Mouse (Mus musculus): ENCODE results near the gene Mipol1. TPM values are rescaled to one million over a fixed set of nuclear protein-coding genes. Genes with fewer than 3 reads are reported as not detected.

The Mipol1 gene
- polyA plus RNA-seq, 1 experiment from 2014 or later = 8.7 TPM

GRCm38 (mm10) chr12:57534879-57535611 lies 304.8 kb downstream of the Mipol1 start:
- no peaks in the 10 kb centered on the region for H3K36me3 ChIP-seq (ENCODE audit: control insufficient read depth, insufficient read depth, low read length)
- H3K4me1 ChIP-seq (ENCODE audit: control insufficient read depth, insufficient read depth, low read length) = peaks cover 3% of the 10 kb centered on the region; the same call in 1 of the 2 replicates
- peak overlapping the region; percentile 36 for H3K4me2 ChIP-seq
- peaks cover 87% of the 10 kb centered on the region for H3K27me3 ChIP-seq (ENCODE audit: control insufficient read depth, insufficient read depth, low read length)
- no peak overlapping the region for H3K27ac ChIP-seq (ENCODE audit: low read depth, low read length)
- ATAC-seq (replicated peaks; ENCODE audit: insufficient number of reproducible peaks, low FRiP score, low TSS enrichment) = peak; percentile 42
- H3K4me3 ChIP-seq (ENCODE audit: low read depth, low read length) = peak overlapping the region; percentile 15; the same call in 1 of the 2 replicates
- no peaks in the 10 kb centered on the region for H3K9me3 ChIP-seq (replicated peaks; ENCODE audit: control insufficient read depth, low read length)
- WGBS (ENCODE audit: insufficient replicate concordance) = under 1% methylated on average over 39 of the region's 39 CpGs
- H3K9ac ChIP-seq (ENCODE audit: low read depth, low read length) = no peak overlapping the region

DNA sequence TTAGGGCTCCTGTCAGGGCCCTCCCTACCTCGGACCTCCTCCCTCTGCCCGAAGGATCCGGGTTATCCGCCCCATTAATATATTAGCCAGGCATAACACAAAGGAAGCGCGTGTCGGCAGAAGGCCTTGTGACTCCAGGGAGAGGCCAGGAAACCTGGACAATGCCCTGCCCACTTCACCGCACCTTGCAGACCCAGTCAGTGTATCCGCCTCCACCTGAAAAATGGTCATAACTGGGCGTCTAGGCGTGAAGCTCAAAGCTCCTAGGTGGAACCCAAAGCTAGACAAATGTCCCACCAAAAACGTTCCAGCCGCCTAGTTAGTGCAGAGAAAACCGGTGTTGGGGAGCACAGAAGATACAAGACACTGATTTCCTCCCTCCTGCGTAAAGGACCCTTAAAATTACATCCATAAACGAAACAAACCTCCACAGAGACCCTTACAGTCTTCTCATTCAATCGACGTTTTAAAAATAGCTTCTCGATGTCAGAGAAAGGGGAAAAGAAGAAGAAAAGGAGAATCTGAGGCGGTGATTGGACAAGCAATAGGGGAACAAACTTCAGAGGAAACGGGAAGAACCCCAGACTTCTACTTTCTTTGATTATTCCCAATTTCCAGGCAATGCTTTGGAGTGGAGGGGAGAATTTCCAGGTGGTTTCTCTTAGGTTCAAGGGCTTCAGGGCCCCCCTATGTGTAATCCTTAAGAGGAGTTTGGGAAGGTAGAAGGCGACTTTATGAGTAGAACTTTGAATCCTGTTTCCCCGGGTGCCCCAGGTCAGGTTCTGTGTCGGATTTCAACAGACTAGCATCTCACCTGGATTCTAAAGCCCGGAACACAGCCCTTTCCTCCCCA lies 306.1 kb downstream of the Mipol1 start:
- no peak overlapping the region for H3K4me2 ChIP-seq
- H3K27me3 ChIP-seq (ENCODE audit: control insufficient read depth, insufficient read depth, low read length) = peaks cover 85% of the 10 kb centered on the region
- no peaks in the 10 kb centered on the region for H3K9me3 ChIP-seq (replicated peaks; ENCODE audit: control insufficient read depth, low read length)
- H3K4me1 ChIP-seq (ENCODE audit: control insufficient read depth, insufficient read depth, low read length) = peaks cover 3% of the 10 kb centered on the region; the same call in 1 of the 2 replicates
- 2% methylated on average over 25 of the region's 25 CpGs for WGBS (ENCODE audit: insufficient replicate concordance)
- no peak overlapping the region for H3K9ac ChIP-seq (ENCODE audit: low read depth, low read length)
- H3K36me3 ChIP-seq (ENCODE audit: control insufficient read depth, insufficient read depth, low read length) = no peaks in the 10 kb centered on the region
- H3K27ac ChIP-seq (ENCODE audit: low read depth, low read length) = no peak overlapping the region
- no peak for ATAC-seq (replicated peaks; ENCODE audit: insufficient number of reproducible peaks, low FRiP score, low TSS enrichment)
- H3K4me3 ChIP-seq (ENCODE audit: low read depth, low read length) = no peak overlapping the region

GRCm38 (mm10) chr12:57536909-57537670 lies 306.9 kb downstream of the Mipol1 start:
- no peak overlapping the region for H3K27ac ChIP-seq (ENCODE audit: low read depth, low read length)
- no peaks in the 10 kb centered on the region for H3K36me3 ChIP-seq (ENCODE audit: control insufficient read depth, insufficient read depth, low read length)
- no peak overlapping the region for H3K4me3 ChIP-seq (ENCODE audit: low read depth, low read length)
- H3K4me1 ChIP-seq (ENCODE audit: control insufficient read depth, insufficient read depth, low read length) = peaks cover 3% of the 10 kb centered on the region; the same call in 1 of the 2 replicates
- 3% methylated on average over 11 of the region's 11 CpGs for WGBS (ENCODE audit: insufficient replicate concordance)
- H3K9me3 ChIP-seq (replicated peaks; ENCODE audit: control insufficient read depth, low read length) = no peaks in the 10 kb centered on the region
- no peak overlapping the region for H3K9ac ChIP-seq (ENCODE audit: low read depth, low read length)
- ATAC-seq (replicated peaks; ENCODE audit: insufficient number of reproducible peaks, low FRiP score, low TSS enrichment) = no peak
- H3K4me2 ChIP-seq = no peak overlapping the region
- peaks cover 85% of the 10 kb centered on the region for H3K27me3 ChIP-seq (ENCODE audit: control insufficient read depth, insufficient read depth, low read length)

GRCm38 (mm10) chr12:57537791-57538587 lies 307.8 kb downstream of the Mipol1 start:
- Histone ChIP-seq H3K9ac (ENCODE audit: low read depth, low read length) (no peak overlapping the region), H3K4me3 (ENCODE audit: low read depth, low read length) (peak overlapping the region; percentile 36), H3K4me2 (peak overlapping the region; percentile 71), H3K27ac (ENCODE audit: low read depth, low read length) (no peak overlapping the region), H3K9me3 (replicated peaks; ENCODE audit: control insufficient read depth, low read length) (no peaks in the 10 kb centered on the region), H3K4me1 (ENCODE audit: control insufficient read depth, insufficient read depth, low read length) (peaks cover 3% of the 10 kb centered on the region; the same call in 1 of the 2 replicates), H3K27me3 (ENCODE audit: control insufficient read depth, insufficient read depth, low read length) (peaks cover 86% of the 10 kb centered on the region), H3K36me3 (ENCODE audit: control insufficient read depth, insufficient read depth, low read length) (no peaks in the 10 kb centered on the region)
- under 1% methylated on average over 21 of the region's 21 CpGs for WGBS (ENCODE audit: insufficient replicate concordance)
- no peak for ATAC-seq (replicated peaks; ENCODE audit: insufficient number of reproducible peaks, low FRiP score, low TSS enrichment)

- no peaks in the 10 kb centered on the region for H3K36me3 ChIP-seq (ENCODE audit: control insufficient read depth, insufficient read depth, low read length)
- peak overlapping the region; percentile 71 for H3K4me2 ChIP-seq
- no peaks in the 10 kb centered on the region for H3K9me3 ChIP-seq (replicated peaks; ENCODE audit: control insufficient read depth, low read length)
- H3K4me1 ChIP-seq (ENCODE audit: control insufficient read depth, insufficient read depth, low read length) = peaks cover 3% of the 10 kb centered on the region; the same call in 1 of the 2 replicates
- under 1% methylated on average over 63 of the region's 63 CpGs for WGBS (ENCODE audit: insufficient replicate concordance)
- H3K9ac ChIP-seq (ENCODE audit: low read depth, low read length) = 0 out of 2 replicates have a peak overlapping the region, but pooled peaks have one; percentile 22
- H3K27me3 ChIP-seq (ENCODE audit: control insufficient read depth, insufficient read depth, low read length) = peaks cover 85% of the 10 kb centered on the region
- peak overlapping the region; percentile 36 for H3K4me3 ChIP-seq (ENCODE audit: low read depth, low read length)
- ATAC-seq (replicated peaks; ENCODE audit: insufficient number of reproducible peaks, low FRiP score, low TSS enrichment) = no peak
- H3K27ac ChIP-seq (ENCODE audit: low read depth, low read length) = no peak overlapping the region
Observed at GRCm38 (mm10) chr12:57538588-57539550, 308.6 kb downstream of the Mipol1 start.

DNA sequence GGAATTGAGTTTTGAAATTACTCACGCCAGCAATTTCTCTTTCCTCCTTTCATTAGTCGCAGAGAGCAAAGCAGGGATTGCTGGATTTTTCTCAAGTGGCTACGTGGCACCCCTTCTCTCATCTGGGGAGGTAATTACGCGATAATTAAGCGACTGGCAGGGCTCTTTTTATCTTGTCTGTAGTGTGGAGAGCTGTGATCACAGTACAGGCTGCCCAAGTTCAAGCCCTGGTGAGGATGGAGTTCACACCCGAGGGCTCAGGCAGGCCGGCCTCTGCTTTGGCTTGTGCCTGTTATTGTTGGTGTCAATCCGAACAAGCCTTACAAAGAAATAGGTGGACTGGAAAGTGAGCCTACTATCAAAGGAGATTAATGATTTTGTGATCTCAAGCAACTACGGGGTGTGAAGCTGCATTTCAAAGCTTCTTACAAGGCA lies 309.3 kb downstream of the Mipol1 start:
- no peaks in the 10 kb centered on the region for H3K9me3 ChIP-seq (replicated peaks; ENCODE audit: control insufficient read depth, low read length)
- H3K4me1 ChIP-seq (ENCODE audit: control insufficient read depth, insufficient read depth, low read length) = peaks cover 3% of the 10 kb centered on the region; the same call in 1 of the 2 replicates
- ATAC-seq (replicated peaks; ENCODE audit: insufficient number of reproducible peaks, low FRiP score, low TSS enrichment) = no peak
- WGBS (ENCODE audit: insufficient replicate concordance) = 0% methylated on average over 10 of the region's 10 CpGs
- no peak overlapping the region for H3K9ac ChIP-seq (ENCODE audit: low read depth, low read length)
- no peak overlapping the region for H3K27ac ChIP-seq (ENCODE audit: low read depth, low read length)
- H3K4me2 ChIP-seq = peak overlapping the region; percentile 71
- H3K27me3 ChIP-seq (ENCODE audit: control insufficient read depth, insufficient read depth, low read length) = peaks cover 83% of the 10 kb centered on the region
- no peaks in the 10 kb centered on the region for H3K36me3 ChIP-seq (ENCODE audit: control insufficient read depth, insufficient read depth, low read length)
- peak overlapping the region; percentile 36; the same call in 1 of the 2 replicates for H3K4me3 ChIP-seq (ENCODE audit: low read depth, low read length)

DNA sequence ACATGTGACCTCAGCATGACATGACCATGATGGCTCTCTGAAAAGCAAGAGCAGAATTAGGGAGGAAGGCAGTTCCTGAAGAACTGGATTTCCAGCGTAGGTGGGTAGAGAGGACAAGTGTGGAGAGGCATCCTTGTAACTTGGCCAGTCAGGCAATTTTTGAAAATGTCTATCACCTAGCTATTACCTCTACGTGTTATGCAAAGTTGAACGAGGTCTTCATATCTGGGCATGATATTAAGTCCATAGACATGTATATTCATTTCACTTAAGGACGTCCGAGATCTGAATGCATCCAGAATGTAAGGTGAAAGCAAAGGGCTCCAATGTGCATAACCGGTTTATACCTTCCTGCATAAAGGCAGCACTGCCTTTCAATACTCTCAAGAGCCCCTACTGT lies 310.9 kb downstream of the Mipol1 start:
- peaks cover 3% of the 10 kb centered on the region; the same call in 1 of the 2 replicates for H3K4me1 ChIP-seq (ENCODE audit: control insufficient read depth, insufficient read depth, low read length)
- H3K27me3 ChIP-seq (ENCODE audit: control insufficient read depth, insufficient read depth, low read length) = peaks cover 82% of the 10 kb centered on the region
- no peak overlapping the region for H3K4me3 ChIP-seq (ENCODE audit: low read depth, low read length)
- WGBS (ENCODE audit: insufficient replicate concordance) = 10% methylated on average over 6 of the region's 6 CpGs
- no peaks in the 10 kb centered on the region for H3K36me3 ChIP-seq (ENCODE audit: control insufficient read depth, insufficient read depth, low read length)
- no peak for ATAC-seq (replicated peaks; ENCODE audit: insufficient number of reproducible peaks, low FRiP score, low TSS enrichment)
- H3K9ac ChIP-seq (ENCODE audit: low read depth, low read length) = no peak overlapping the region
- H3K27ac ChIP-seq (ENCODE audit: low read depth, low read length) = no peak overlapping the region
- H3K4me2 ChIP-seq = no peak overlapping the region
- H3K9me3 ChIP-seq (replicated peaks; ENCODE audit: control insufficient read depth, low read length) = no peaks in the 10 kb centered on the region
